Mouse (Mus musculus) heart, embryonic 11.5 days (tissue): Measurements from ENCODE around the gene Snx18. TPM values are rescaled to one million over a fixed set of nuclear protein-coding genes. Genes with fewer than 3 reads are reported as not detected.

ENCODE experiments used
- ATAC-seq: fragments of 200-750 bp; cut with Nextera tagmentation; replicated peaks from 2 replicates; pipeline ENCODE4 v1.8.0; 2017; ENCODE audit warnings: moderate library complexity; ENCODE audit not compliant: insufficient number of reproducible peaks, low FRiP score, low TSS enrichment
- H3K27ac ChIP-seq: fragments of 300-500 bp; sonication (generic); 2 replicates; pipeline ENCODE4 v1.5.1; 2014; ENCODE audit warnings: mild to moderate bottlenecking, low read depth, low read length
- H3K27me3 ChIP-seq: fragments of 300-500 bp; sonication (generic); 2 replicates; pipeline ENCODE4 v1.6.1; 2014; ENCODE audit warnings: mild to moderate bottlenecking, low read length, mixed read lengths; ENCODE audit not compliant: control insufficient read depth, insufficient read depth
- H3K36me3 ChIP-seq: fragments of 300-500 bp; sonication (generic); 2 replicates; pipeline ENCODE4 v1.6.1; 2014; ENCODE audit warnings: mild to moderate bottlenecking, low read length, moderate library complexity, mixed read lengths; ENCODE audit not compliant: control insufficient read depth, insufficient read depth
- H3K4me1 ChIP-seq: fragments of 300-500 bp; sonication (generic); 2 replicates; pipeline ENCODE4 v1.6.1; 2014; ENCODE audit warnings: low read length; ENCODE audit not compliant: control insufficient read depth, insufficient read depth
- H3K4me2 ChIP-seq: fragments of 300-500 bp; sonication (generic); 2 replicates; pipeline ENCODE4 v1.6.1; 2014; ENCODE audit warnings: mild to moderate bottlenecking, moderate library complexity
- H3K4me3 ChIP-seq: fragments of 300-500 bp; sonication (generic); 2 replicates; pipeline ENCODE4 v1.5.1; 2014; ENCODE audit warnings: low read depth, low read length
- H3K9ac ChIP-seq: fragments of 300-500 bp; sonication (generic); 2 replicates; pipeline ENCODE4 v1.6.1; 2014; ENCODE audit warnings: mild to moderate bottlenecking, low read depth, low read length, moderate library complexity
- H3K9me3 ChIP-seq: fragments of 300-500 bp; sonication (generic); replicated peaks from 2 replicates; pipeline ENCODE4 v1.6.1; 2016; ENCODE audit warnings: low read length; ENCODE audit not compliant: control insufficient read depth
- WGBS: fragments of 180-500 bp; shearing (Covaris S2); extraction: QIAGEN DNeasy Blood & Tissue Kit; methylation state at CpG from one replicate; pipeline ENCODE4 v1.1.7; 2014; ENCODE audit not compliant: insufficient replicate concordance; 5-methylcytosine and 5-hydroxymethylcytosine counted together
- polyA plus RNA-seq: library from polyadenylated mRNA; unstranded; fragments of >200 nt; fragmentation: Nextera tagmentation; extraction: Ambion mirVana; gene quantifications from 2 replicates; pipeline ENCODE4 v1.2.1, GENCODE M21; 2014

The Snx18 gene
- polyA plus RNA-seq, 1 experiment from 2014 or later: 21.6 TPM

GRCm38 (mm10) chr13:113572046-113572686, 46.2 kb downstream of the Snx18 start:
- Histone ChIP-seq H3K4me2 (no peak overlapping the region), H3K9ac (no peak overlapping the region), H3K27ac (no peak overlapping the region), H3K9me3 (no peaks in the 10 kb centered on the region; the same call in 1 of the 2 replicates), H3K4me3 (no peak overlapping the region), H3K4me1 (no peaks in the 10 kb centered on the region), H3K27me3 (no peaks in the 10 kb centered on the region), H3K36me3 (no peaks in the 10 kb centered on the region)
- WGBS: 81% methylated on average over 9 of the region's 9 CpGs
- ATAC-seq: no peak

GRCm38 (mm10) chr13:113569526-113569925, 48.8 kb downstream of the Snx18 start:
- no peak overlapping the region for H3K4me2 ChIP-seq
- H3K4me3 ChIP-seq: no peak overlapping the region
- H3K27me3 ChIP-seq: no peaks in the 10 kb centered on the region
- no peaks in the 10 kb centered on the region for H3K36me3 ChIP-seq
- H3K9me3 ChIP-seq: no peaks in the 10 kb centered on the region; the same call in 1 of the 2 replicates
- H3K4me1 ChIP-seq: no peaks in the 10 kb centered on the region
- no peak overlapping the region for H3K9ac ChIP-seq
- WGBS: 35% methylated on average over 2 of the region's 2 CpGs
- H3K27ac ChIP-seq: no peak overlapping the region
- ATAC-seq: no peak

DNA sequence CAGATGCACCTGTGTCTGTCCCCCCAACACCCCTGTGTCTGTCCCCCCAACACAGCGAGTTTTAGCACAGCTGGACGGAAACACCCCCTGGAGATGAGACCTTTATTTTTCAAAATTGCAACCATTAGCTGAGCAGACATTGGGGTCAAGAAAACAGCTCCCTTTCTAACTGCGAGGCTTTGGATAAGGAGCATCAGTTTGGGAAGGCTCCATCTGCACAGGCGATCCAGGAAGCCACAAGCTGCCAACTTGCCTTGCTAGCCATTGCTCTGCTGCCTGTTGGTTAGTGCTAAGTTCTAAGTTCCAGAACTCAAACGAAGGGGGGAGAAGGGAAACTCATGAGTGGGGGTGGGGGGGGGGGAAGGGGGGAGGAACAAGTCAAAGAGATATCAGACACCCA, 51.4 kb downstream of the Snx18 start:
- ATAC-seq: no peak
- H3K4me1 ChIP-seq: no peaks in the 10 kb centered on the region
- H3K36me3 ChIP-seq: no peaks in the 10 kb centered on the region
- H3K9me3 ChIP-seq: no peaks in the 10 kb centered on the region; the same call in 1 of the 2 replicates
- WGBS: 81% methylated on average over 5 of the region's 5 CpGs
- no peak overlapping the region for H3K4me2 ChIP-seq
- H3K9ac ChIP-seq: no peak overlapping the region
- no peaks in the 10 kb centered on the region for H3K27me3 ChIP-seq
- H3K4me3 ChIP-seq: no peak overlapping the region
- H3K27ac ChIP-seq: no peak overlapping the region

- 84% methylated on average over 7 of the region's 7 CpGs for WGBS
- Histone ChIP-seq H3K27ac (no peak overlapping the region), H3K4me3 (no peak overlapping the region), H3K9ac (no peak overlapping the region), H3K4me1 (no peaks in the 10 kb centered on the region), H3K9me3 (no peaks in the 10 kb centered on the region; the same call in 1 of the 2 replicates), H3K4me2 (no peak overlapping the region), H3K27me3 (no peaks in the 10 kb centered on the region), H3K36me3 (no peaks in the 10 kb centered on the region)
- no peak for ATAC-seq
Observed at GRCm38 (mm10) chr13:113566411-113566810, 52.0 kb downstream of the Snx18 start.

DNA sequence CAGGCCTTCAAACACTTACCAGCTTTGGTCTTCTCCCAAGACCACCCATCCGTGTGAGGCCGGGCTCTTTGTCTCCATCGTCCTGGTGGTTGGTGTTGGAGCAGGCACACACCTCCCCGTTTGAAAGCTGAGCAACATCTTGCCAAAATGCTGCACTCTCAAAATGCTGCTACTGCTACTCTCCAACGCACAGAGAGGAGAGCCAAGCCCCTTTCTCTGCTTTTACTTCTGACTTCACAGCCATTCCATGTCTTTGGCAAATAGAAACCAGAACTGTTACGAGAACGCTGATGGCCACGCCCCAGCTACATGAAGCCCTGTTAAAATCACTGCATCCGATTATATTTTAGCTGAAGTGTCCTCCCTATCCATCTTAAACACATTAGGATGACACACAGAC, 58.7 kb downstream of the Snx18 start:
- no peak overlapping the region for H3K4me3 ChIP-seq
- WGBS: 80% methylated on average over 9 of the region's 9 CpGs
- no peaks in the 10 kb centered on the region for H3K4me1 ChIP-seq
- ATAC-seq: no peak
- no peaks in the 10 kb centered on the region for H3K9me3 ChIP-seq
- no peaks in the 10 kb centered on the region for H3K36me3 ChIP-seq
- H3K27me3 ChIP-seq: no peaks in the 10 kb centered on the region
- H3K4me2 ChIP-seq: no peak overlapping the region
- H3K9ac ChIP-seq: no peak overlapping the region
- H3K27ac ChIP-seq: no peak overlapping the region

GRCm38 (mm10) chr13:113556538-113556937, 61.8 kb downstream of the Snx18 start:
- H3K4me1 ChIP-seq: no peaks in the 10 kb centered on the region
- no peaks in the 10 kb centered on the region for H3K36me3 ChIP-seq
- no peak overlapping the region for H3K27ac ChIP-seq
- H3K4me2 ChIP-seq: no peak overlapping the region
- no peak for ATAC-seq
- no peak overlapping the region for H3K9ac ChIP-seq
- no peaks in the 10 kb centered on the region for H3K27me3 ChIP-seq
- no peaks in the 10 kb centered on the region for H3K9me3 ChIP-seq
- H3K4me3 ChIP-seq: no peak overlapping the region

DNA sequence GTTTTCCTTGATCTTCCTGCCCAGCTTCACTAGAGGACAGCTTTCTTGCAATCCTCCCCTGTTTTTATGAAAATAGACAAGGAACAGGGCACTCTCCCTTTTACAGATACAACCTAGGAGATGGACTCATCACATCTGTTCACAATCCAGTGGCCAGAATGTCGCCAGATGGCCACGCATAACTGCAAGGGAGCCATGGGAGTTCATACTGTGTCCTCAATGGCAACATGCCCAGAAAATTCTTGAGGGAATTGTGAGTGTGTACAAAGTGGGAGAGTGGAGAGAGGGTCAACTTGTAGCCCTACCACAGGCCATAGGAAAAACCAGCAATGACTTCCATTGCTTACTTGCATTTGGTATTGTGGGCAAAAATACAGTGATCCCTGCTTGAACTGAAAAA, 63.1 kb downstream of the Snx18 start:
- Histone ChIP-seq H3K9ac (no peak overlapping the region), H3K36me3 (no peaks in the 10 kb centered on the region), H3K4me2 (no peak overlapping the region), H3K27me3 (no peaks in the 10 kb centered on the region), H3K4me3 (no peak overlapping the region), H3K27ac (no peak overlapping the region), H3K4me1 (0 out of 2 replicates have a peak, but pooled peaks cover 5% of the 10 kb centered on the region), H3K9me3 (no peaks in the 10 kb centered on the region)
- no peak for ATAC-seq
- 91% methylated on average over 2 of the region's 2 CpGs for WGBS

DNA sequence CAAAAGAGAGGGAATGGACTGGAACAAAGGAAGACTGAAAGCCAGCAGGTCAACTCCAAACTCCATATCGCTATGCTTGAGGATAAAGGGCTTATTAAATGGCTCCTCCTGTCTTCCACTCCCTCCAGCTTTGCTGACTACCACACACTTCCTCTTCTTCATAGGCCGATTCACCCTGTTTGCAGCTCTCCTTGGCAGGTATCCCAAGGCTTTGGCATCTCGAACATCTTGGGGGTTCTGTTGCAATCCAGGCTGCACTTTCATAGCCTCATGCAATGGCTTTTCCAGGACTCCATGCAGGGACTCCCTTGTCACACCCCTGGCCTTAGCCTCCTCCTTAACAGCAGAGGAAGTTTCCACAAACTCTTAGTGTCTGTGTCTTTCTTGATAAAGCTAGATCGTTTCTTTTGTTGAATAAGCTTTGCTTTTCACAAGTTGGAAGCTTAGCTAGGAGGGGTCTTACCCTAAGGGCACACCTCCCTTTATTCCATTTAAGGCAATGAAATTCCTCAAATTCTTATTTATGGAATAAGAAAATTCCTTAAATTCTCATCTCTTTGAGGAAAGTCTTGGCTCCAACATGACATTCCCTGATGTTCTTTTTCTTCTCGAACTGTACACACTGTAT, 64.6 kb downstream of the Snx18 start:
- Histone ChIP-seq H3K27ac (no peak overlapping the region), H3K4me3 (no peak overlapping the region), H3K9me3 (no peaks in the 10 kb centered on the region), H3K9ac (no peak overlapping the region), H3K4me1 (0 out of 2 replicates have a peak, but pooled peaks cover 5% of the 10 kb centered on the region), H3K4me2 (no peak overlapping the region), H3K36me3 (no peaks in the 10 kb centered on the region), H3K27me3 (no peaks in the 10 kb centered on the region)
- WGBS: 81% methylated on average over 5 of the region's 5 CpGs
- ATAC-seq: no peak

GRCm38 (mm10) chr13:113552341-113552740, 66.0 kb downstream of the Snx18 start:
- H3K4me1 ChIP-seq: 0 out of 2 replicates have a peak, but pooled peaks cover 5% of the 10 kb centered on the region
- no peaks in the 10 kb centered on the region for H3K9me3 ChIP-seq
- no peak for ATAC-seq
- no peak overlapping the region for H3K9ac ChIP-seq
- no peak overlapping the region for H3K4me2 ChIP-seq
- no peak overlapping the region for H3K4me3 ChIP-seq
- WGBS: 76% methylated on average over 1 of the region's 1 CpGs
- no peaks in the 10 kb centered on the region for H3K36me3 ChIP-seq
- H3K27ac ChIP-seq: no peak overlapping the region
- H3K27me3 ChIP-seq: no peaks in the 10 kb centered on the region
